Mouse (Mus musculus) cerebellum, adult 2 months (tissue): ENCODE data around the gene Vamp2.

Experiments used
- CTCF ChIP-seq: fragments of 200-500 bp; IDR thresholded peaks from 2 replicates; pipeline ENCODE4 v1.5.1; 2011; ENCODE audit warnings: low read depth, mild to moderate bottlenecking, control low read depth, low read length, moderate library complexity, borderline replicate concordance; ENCODE audit not compliant: insufficient read depth
- POLR2A ChIP-seq: fragments of 200-500 bp; IDR thresholded peaks from 2 replicates; pipeline ENCODE4 v1.6.1; 2011; ENCODE audit warnings: low read length, control low read depth, borderline replicate concordance; ENCODE audit not compliant: insufficient read depth

GRCm38 (mm10) chr11:69134622-69134968 lies 46.3 kb downstream of the Vamp2 start:
- no peak for TF ChIP-seq POLR2A
- TF ChIP-seq CTCF: no peak
